Comparison of ENCODE assay signal across 26 mouse cellular contexts in the genomic region with DNA sequence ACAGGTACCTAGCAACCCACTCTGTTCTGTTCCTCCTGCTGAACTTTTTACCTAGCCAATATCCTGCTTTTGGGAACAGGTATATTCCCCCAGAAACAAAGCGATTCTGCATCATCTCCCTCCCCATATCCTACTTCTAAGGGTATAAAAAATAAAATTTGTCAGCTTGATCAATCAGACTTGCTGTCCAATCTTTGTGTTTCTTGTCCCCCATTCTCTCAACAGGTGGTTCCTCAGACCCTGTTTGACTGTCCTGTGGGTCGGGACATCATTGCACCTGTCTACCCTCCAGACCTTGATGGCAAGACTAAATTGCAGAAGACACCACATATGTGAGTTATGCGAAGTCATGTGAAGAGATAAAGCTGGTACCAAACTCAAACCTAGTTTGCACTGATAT. TPM values are rescaled to one million over a fixed set of nuclear protein-coding genes. Genes with fewer than 3 reads are reported as not detected.
DNase-seq lines count a peak whose midpoint lies in the region; ATAC-seq lines count a peak whose summit lies in the region.
"Had no signal": no experiment of that assay in that cellular context is flagged by ENCODE, and none has a peak within 500 bp of the region (broad histone marks: within the 10 kb centered on the region; RNA-seq: fewer than 3 reads in every experiment).

No protein-coding gene starts in this region.

- intact Hi-C loops in heart, postnatal 14 days (cut with DNase I), result no loop called here

- H3K9ac ChIP-seq in midbrain, embryonic 14.5 days (replicated peaks; ENCODE audit: low read length), result no peak overlapping the region
- H3K9ac ChIP-seq: embryonic facial prominence, embryonic 12.5 days; heart, embryonic 13.5 days; limb, embryonic 12.5 days; liver, embryonic 13.5 days; midbrain, embryonic 13.5 days; neural tube, embryonic 15.5 days; stomach, embryonic 15.5 days had no signal

- H3K4me1 ChIP-seq in midbrain, embryonic 14.5 days (ENCODE audit: control insufficient read depth, insufficient read depth, low read length), result no peaks in the 10 kb centered on the region
- H3K4me1 ChIP-seq in midbrain, embryonic 10.5 days, result no peaks in the 10 kb centered on the region
- H3K4me1 ChIP-seq: embryonic facial prominence, embryonic 12.5 days; heart, embryonic 13.5 days; limb, embryonic 12.5 days; midbrain, embryonic 13.5 days; neural tube, embryonic 15.5 days; stomach, embryonic 15.5 days had no signal

- DNase-seq in heart, adult 11 months, result peak; percentile 30
- no peak for DNase-seq in heart, postnatal 14 days
- DNase-seq in midbrain, embryonic 14.5 days, result peak; percentile 67
- no peak for DNase-seq in midbrain, embryonic 10.5 days (ENCODE audit: low spot score)
- DNase-seq in brain, adult 2 months (ENCODE audit: low read depth, low spot score), result peak; percentile 53
- no peak for DNase-seq in frontal cortex, postnatal 14 days (ENCODE audit: low spot score in 2 of 2)
- DNase-seq in layer of hippocampus, postnatal 10 days (ENCODE audit: low spot score in 2 of 2), result no peak
- DNase-seq: adrenal gland, postnatal 14 days; cerebellum, adult 11-12 months; cerebellum, postnatal 36 days; gastrocnemius, adult 2 months; heart, adult 18-20 months; heart, postnatal 4 days; kidney, adult 8-10 months; liver, embryonic 13.5 days; right cerebral cortex, postnatal 25 days; thymus, adult 18-20 months had no signal

- peaks cover 13% of the 10 kb centered on the region; the same call in 1 of the 2 replicates for H3K9me3 ChIP-seq in midbrain, embryonic 14.5 days (ENCODE audit: control insufficient read depth, low read length)
- H3K9me3 ChIP-seq in midbrain, embryonic 10.5 days (replicated peaks), result peaks cover 4% of the 10 kb centered on the region
- H3K9me3 ChIP-seq: liver, embryonic 13.5 days; midbrain, embryonic 13.5 days; neural tube, embryonic 15.5 days; stomach, embryonic 15.5 days had no signal

- H3K4me3 ChIP-seq in midbrain, embryonic 14.5 days (replicated peaks; ENCODE audit: low read depth, low read length), result no peak overlapping the region
- no peak overlapping the region for H3K4me3 ChIP-seq in midbrain, embryonic 10.5 days
- H3K4me3 ChIP-seq: embryonic facial prominence, embryonic 12.5 days; erythroblast, embryonic 14.5 days; gastrocnemius, adult 2 months; heart, embryonic 13.5 days; limb, embryonic 12.5 days; liver, embryonic 13.5 days; midbrain, embryonic 13.5 days; neural tube, embryonic 15.5 days; stomach, embryonic 15.5 days had no signal

- H3K27me3 ChIP-seq in midbrain, embryonic 14.5 days (ENCODE audit: control insufficient read depth, insufficient read depth, low read length), result no peaks in the 10 kb centered on the region
- H3K27me3 ChIP-seq in midbrain, embryonic 10.5 days (ENCODE audit: low read depth, poor library complexity, severe bottlenecking), result no peaks in the 10 kb centered on the region
- H3K27me3 ChIP-seq: embryonic facial prominence, embryonic 12.5 days; heart, embryonic 13.5 days; limb, embryonic 12.5 days; liver, embryonic 13.5 days; midbrain, embryonic 13.5 days; neural tube, embryonic 15.5 days; stomach, embryonic 15.5 days had no signal

- no peak for ATAC-seq in midbrain, embryonic 14.5 days (ENCODE audit: low FRiP score, low TSS enrichment)
- ATAC-seq: forebrain, embryonic 16.5 days; midbrain, embryonic 13.5 days had no signal

- no peak overlapping the region for H3K27ac ChIP-seq in midbrain, embryonic 14.5 days (replicated peaks; ENCODE audit: low read depth, low read length)
- H3K27ac ChIP-seq in midbrain, embryonic 10.5 days (replicated peaks), result no peak overlapping the region
- H3K27ac ChIP-seq: embryonic facial prominence, embryonic 12.5 days; gastrocnemius, adult 2 months; heart, embryonic 13.5 days; limb, embryonic 12.5 days; liver, embryonic 13.5 days; midbrain, embryonic 13.5 days; neural tube, embryonic 15.5 days; stomach, embryonic 15.5 days had no signal

- 90% methylated on average over 3 of the region's 3 CpGs for WGBS in midbrain, embryonic 14.5 days
- 89% methylated on average over 3 of the region's 3 CpGs for WGBS in midbrain, embryonic 10.5 days

- no peak overlapping the region for H3K4me2 ChIP-seq in midbrain, embryonic 14.5 days (ENCODE audit: low read length)
- H3K4me2 ChIP-seq: embryonic facial prominence, embryonic 12.5 days; heart, embryonic 13.5 days; limb, embryonic 12.5 days; liver, embryonic 13.5 days; midbrain, embryonic 13.5 days; neural tube, embryonic 15.5 days; stomach, embryonic 15.5 days had no signal

- H3K36me3 ChIP-seq in midbrain, embryonic 14.5 days (ENCODE audit: control insufficient read depth, insufficient read depth, low read length), result no peaks in the 10 kb centered on the region
- no peaks in the 10 kb centered on the region for H3K36me3 ChIP-seq in midbrain, embryonic 10.5 days
- H3K36me3 ChIP-seq: embryonic facial prominence, embryonic 12.5 days; heart, embryonic 13.5 days; limb, embryonic 12.5 days; liver, embryonic 13.5 days; midbrain, embryonic 13.5 days; neural tube, embryonic 15.5 days; stomach, embryonic 15.5 days had no signal

RNA-seq across cellular contexts. Expression of a gene that starts 48.3 kb away (rescaled TPM):
- 1 to 10 TPM; 4.0 to 6.9 TPM for total RNA-seq in heart, postnatal 14 days (2021)
- 1.4 and 2.7 TPM in 2 replicates for polyA plus RNA-seq in midbrain, embryonic 14.5 days (2014; fragmentation: Nextera tagmentation; extraction: Ambion mirVana)
- polyA plus RNA-seq in midbrain, embryonic 10.5 days (2016; fragmentation: Nextera tagmentation; extraction: Ambion mirVana), result 14.6 and 16.9 TPM in 2 replicates
- total RNA-seq in layer of hippocampus, postnatal 10 days (2021), result not detected
- total RNA-seq: gastrocnemius, adult 2 months; layer of hippocampus, postnatal 25 days had no signal

Comparison
In these comparisons a context has a peak if more than half of its experiments do, and no peak if none do; other contexts are left out.
1. DNase-seq: peak in heart, adult 11 months (single experiment), midbrain, embryonic 14.5 days (single experiment) and brain, adult 2 months (single experiment); none in heart, postnatal 14 days (0 of 2), midbrain, embryonic 10.5 days (single experiment), frontal cortex, postnatal 14 days (0 of 2) and layer of hippocampus, postnatal 10 days (0 of 2).
2. RNA of a gene that starts 48.3 kb away (total RNA-seq): 4.0 to 6.9 TPM in heart, postnatal 14 days; not detected in layer of hippocampus, postnatal 10 days; every median in the first group is over 4 times any median in the second.